Mouse (Mus musculus): ENCODE data around the gene Fam170b.

DNA sequence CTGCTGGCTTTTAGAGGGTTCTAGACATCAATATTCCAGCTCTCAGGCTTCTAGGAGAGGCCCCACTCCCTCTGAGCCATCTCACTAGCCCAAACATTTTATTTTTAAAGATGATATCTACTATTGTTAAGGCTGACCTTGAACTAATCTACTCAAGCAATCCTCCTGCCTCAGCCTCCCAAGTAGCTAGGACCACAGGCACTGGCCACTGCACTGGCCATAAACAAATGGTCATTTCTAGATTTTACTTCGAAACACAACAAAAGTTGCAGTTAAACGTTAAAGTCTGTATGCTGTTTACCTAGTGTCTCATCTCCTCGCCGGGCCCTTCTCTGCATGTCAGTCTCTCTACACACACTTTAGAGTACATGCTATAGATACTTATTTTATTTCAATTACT, 20.3 kb downstream of the Fam170b start:
- TF ChIP-seq CTCF (IDR thresholded peaks at IDR 0.05; ENCODE audit: borderline replicate concordance, insufficient read depth, low read length) (no peak), POLR2A (IDR thresholded peaks at IDR 0.05; ENCODE audit: low read depth, low read length) (no peak)
